Mouse (Mus musculus) liver, embryonic 14.5 days (tissue): ENCODE results near the gene Mthfsd. TPM values are rescaled to one million over a fixed set of nuclear protein-coding genes. Genes with fewer than 3 reads are reported as not detected.

Source experiments
- ATAC-seq: fragments of 200-750 bp; cut with Nextera tagmentation; 2 replicates; pipeline ENCODE4 v1.8.0; 2017; ENCODE audit warnings: moderate number of reproducible peaks, mild to moderate bottlenecking, moderate library complexity; ENCODE audit not compliant: insufficient read depth
- DNase-seq, 3 experiments: peaks; one replicate each; pipeline ENCODE4 v3.0.0-alpha.2; 2012 to 2013; ENCODE audit warnings: low read depth in 3 of 3, low spot score in 3 of 3
- H3K27ac ChIP-seq: fragments of 300-500 bp; sonication (generic); 2 replicates; pipeline ENCODE4 v1.5.1; 2014; ENCODE audit warnings: moderate library complexity, mild to moderate bottlenecking, control low read depth, inconsistent platforms
- H3K27me3 ChIP-seq: fragments of 300-500 bp; sonication (generic); 2 replicates; pipeline ENCODE4 v1.6.1; 2014; ENCODE audit warnings: mild to moderate bottlenecking, low read length, moderate library complexity; ENCODE audit not compliant: control insufficient read depth, insufficient read depth
- H3K36me3 ChIP-seq: fragments of 300-500 bp; sonication (generic); replicated peaks from 2 replicates; pipeline ENCODE4 v1.6.1; 2014; ENCODE audit warnings: low read depth; ENCODE audit not compliant: control insufficient read depth, insufficient read depth
- H3K4me1 ChIP-seq, 2 experiments: fragments of 200-500 bp in 1 of 2; fragments of 300-500 bp in 1 of 2; sonication (generic) in 1 of 2; replicated peaks; 2 replicates each; pipeline ENCODE4 v1.6.1; 2012 to 2014; ENCODE audit warnings: antibody characterized with exemption in 1 of 2, inconsistent platforms in 1 of 2, low read length in 1 of 2; ENCODE audit not compliant: control insufficient read depth in 2 of 2, insufficient read depth in 2 of 2
- H3K4me2 ChIP-seq: fragments of 300-500 bp; sonication (generic); 2 replicates; pipeline ENCODE4 v1.6.1; 2014; ENCODE audit warnings: low read depth, mild to moderate bottlenecking, control low read depth, moderate library complexity
- H3K4me3 ChIP-seq, 2 experiments: fragments of 200-500 bp in 1 of 2; fragments of 300-500 bp in 1 of 2; sonication (generic) in 1 of 2; 2 replicates each; pipeline ENCODE4 v1.5.1; 2012 to 2014; ENCODE audit warnings: low read depth in 2 of 2, low read length in 2 of 2, mild to moderate bottlenecking in 2 of 2, control low read depth in 1 of 2, inconsistent platforms in 1 of 2, moderate library complexity in 1 of 2; ENCODE audit not compliant: insufficient read depth in 1 of 2
- H3K9ac ChIP-seq: fragments of 300-500 bp; sonication (generic); replicated peaks from 2 replicates; pipeline ENCODE4 v1.6.1; 2014; ENCODE audit warnings: mild to moderate bottlenecking, control low read depth, moderate library complexity
- H3K9me3 ChIP-seq: fragments of 300-500 bp; sonication (generic); 2 replicates; pipeline ENCODE4 v1.6.1; 2016; ENCODE audit warnings: low read length, mixed read lengths; ENCODE audit not compliant: control insufficient read depth
- CTCF ChIP-seq: IDR thresholded peaks from 2 replicates; pipeline ENCODE4 v1.5.1; 2016; ENCODE audit warnings: antibody characterized with exemption, low read depth, control low read depth
- EP300 ChIP-seq: IDR thresholded peaks from 2 replicates; pipeline ENCODE4 v1.6.1; 2016; ENCODE audit warnings: antibody characterized with exemption, low read depth
- WGBS: fragments of 180-500 bp; shearing (Covaris S2); extraction: QIAGEN DNeasy Blood & Tissue Kit; methylation state at CpG from one replicate; pipeline ENCODE4 v1.1.7; 2014; ENCODE audit not compliant: insufficient replicate concordance; 5-methylcytosine and 5-hydroxymethylcytosine counted together
- polyA plus RNA-seq, 2 experiments: library from polyadenylated mRNA; depleted of rRNA in 1 of 2; stranded (reverse) in 1 of 2; unstranded in 1 of 2; fragments of >200 nt; fragmentation: Nextera tagmentation in 1 of 2; extraction: Ambion mirVana in 1 of 2; gene quantifications; 2 replicates each; pipeline versions ENCODE4 v1.2.1 to v1.2.3; 2012 to 2014

Gene Mthfsd
- polyA plus RNA-seq, 2 experiments: 20.3 to 21.5 TPM

DNA sequence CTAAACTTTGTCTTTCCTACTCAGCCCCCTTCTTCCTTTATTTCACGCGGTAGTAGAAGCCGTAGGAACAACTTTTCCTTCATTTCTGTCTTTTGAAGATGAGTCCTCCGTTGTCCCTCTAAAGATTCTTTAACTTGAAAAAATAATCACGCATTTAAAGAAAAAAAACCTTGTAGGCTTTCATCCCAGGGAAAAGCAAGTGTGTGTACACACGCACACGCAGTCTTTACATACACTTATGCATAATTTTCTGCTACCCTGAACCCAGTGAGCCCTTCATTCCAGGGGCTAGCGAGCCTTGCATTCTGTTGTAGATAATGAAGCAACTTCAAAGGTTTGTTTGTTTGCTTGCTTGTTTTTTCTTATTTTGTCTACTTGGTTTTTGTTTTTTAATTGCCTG is 19.9 kb downstream of the Mthfsd start:
- 21% methylated on average over 8 of the region's 8 CpGs for WGBS
- H3K36me3 ChIP-seq: no peaks in the 10 kb centered on the region
- ATAC-seq (no peak), DNase-seq (no peak)
- H3K4me1 ChIP-seq: no peaks in the 10 kb centered on the region
- no peak overlapping the region for H3K27ac ChIP-seq
- no peaks in the 10 kb centered on the region for H3K9me3 ChIP-seq
- no peak overlapping the region for H3K4me3 ChIP-seq
- H3K27me3 ChIP-seq: peaks cover 92% of the 10 kb centered on the region
- TF ChIP-seq EP300: no peak
- no peak for TF ChIP-seq CTCF
- no peak overlapping the region for H3K9ac ChIP-seq
- no peak overlapping the region for H3K4me2 ChIP-seq

DNA sequence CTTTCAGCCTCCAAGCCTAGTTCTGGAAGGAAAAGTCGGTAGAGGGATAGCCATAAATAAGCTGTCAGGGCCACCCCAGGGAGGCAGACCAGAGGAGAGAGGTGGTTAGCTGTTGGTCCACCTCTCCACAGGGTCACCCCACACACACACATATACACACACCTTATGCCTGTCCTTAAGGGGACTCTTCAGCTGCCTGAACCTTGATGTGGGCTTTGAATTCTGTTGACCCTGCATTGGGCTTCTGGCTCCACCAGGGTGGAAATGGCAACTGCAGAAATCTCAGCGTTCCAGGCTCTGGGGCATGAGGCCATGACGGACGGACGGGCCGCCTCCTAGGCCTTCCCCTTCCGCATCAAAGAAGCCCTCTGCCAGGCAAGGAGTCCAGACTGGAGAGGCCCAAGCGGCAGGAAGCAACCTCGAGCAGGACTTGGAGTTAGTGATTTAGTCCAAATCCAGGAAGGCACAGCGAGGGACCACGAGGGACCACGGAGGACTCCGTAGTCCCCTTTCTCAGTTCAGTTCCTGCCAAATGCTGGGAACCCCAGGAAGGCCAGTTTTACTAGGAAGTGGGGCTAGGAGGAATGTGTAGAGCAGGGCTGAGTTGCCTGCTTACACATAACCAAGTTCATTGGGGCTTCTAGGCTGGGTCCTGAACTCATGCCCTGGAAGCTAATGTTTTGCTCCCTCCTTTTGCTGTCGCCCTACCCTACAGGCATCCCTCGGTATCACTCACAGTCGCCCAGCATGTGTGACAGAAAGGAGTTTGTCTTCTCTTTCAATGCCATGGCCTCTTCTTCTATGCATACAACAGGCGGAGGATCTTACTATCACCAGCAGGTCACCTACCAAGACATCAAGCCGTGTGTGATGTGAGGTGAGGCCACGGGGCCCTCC is 21.9 kb downstream of the Mthfsd start:
- Histone ChIP-seq H3K4me1 (no peaks in the 10 kb centered on the region), H3K27ac (no peak overlapping the region), H3K9me3 (no peaks in the 10 kb centered on the region), H3K27me3 (peaks cover 99% of the 10 kb centered on the region), H3K9ac (no peak overlapping the region), H3K4me2 (no peak overlapping the region), H3K36me3 (no peaks in the 10 kb centered on the region), H3K4me3 (peak overlapping the region; percentile 10 to 31; a peak in 3 of 4 replicates)
- 20% methylated on average over 19 of the region's 19 CpGs for WGBS
- no peak for ATAC-seq
- DNase-seq: no peak
- no peak for TF ChIP-seq CTCF
- no peak for TF ChIP-seq EP300

DNA sequence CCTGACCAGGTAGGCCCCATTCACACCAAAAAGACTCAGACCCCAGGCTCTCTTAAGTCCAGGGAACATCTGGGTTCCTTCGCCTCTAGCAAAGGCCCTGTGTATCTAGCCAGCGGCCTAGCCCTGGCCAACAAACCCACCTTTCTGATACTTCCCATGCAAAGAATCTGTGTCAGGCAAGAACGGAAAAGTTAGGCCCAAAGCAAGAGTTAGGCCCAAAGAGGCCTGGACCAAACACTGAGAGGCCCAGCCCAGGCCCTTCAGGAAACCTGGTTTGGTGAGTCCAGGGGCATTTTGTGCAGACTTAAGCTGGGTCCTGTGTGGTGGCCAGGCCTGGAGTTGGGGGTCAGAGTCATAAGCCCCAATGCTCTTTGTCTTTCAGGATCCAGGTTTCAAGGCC is 22.6 kb downstream of the Mthfsd start:
- Histone ChIP-seq H3K36me3 (no peaks in the 10 kb centered on the region), H3K27ac (no peak overlapping the region), H3K4me3 (peak overlapping the region; percentile 31 to 34; a peak in 3 of 4 replicates), H3K27me3 (peaks cover 100% of the 10 kb centered on the region), H3K4me2 (no peak overlapping the region), H3K9me3 (no peaks in the 10 kb centered on the region), H3K9ac (no peak overlapping the region), H3K4me1 (no peaks in the 10 kb centered on the region)
- TF ChIP-seq CTCF: no peak
- no peak for TF ChIP-seq EP300
- DNase-seq: no peak
- WGBS: 51% methylated on average over 3 of the region's 3 CpGs
- no peak for ATAC-seq

DNA sequence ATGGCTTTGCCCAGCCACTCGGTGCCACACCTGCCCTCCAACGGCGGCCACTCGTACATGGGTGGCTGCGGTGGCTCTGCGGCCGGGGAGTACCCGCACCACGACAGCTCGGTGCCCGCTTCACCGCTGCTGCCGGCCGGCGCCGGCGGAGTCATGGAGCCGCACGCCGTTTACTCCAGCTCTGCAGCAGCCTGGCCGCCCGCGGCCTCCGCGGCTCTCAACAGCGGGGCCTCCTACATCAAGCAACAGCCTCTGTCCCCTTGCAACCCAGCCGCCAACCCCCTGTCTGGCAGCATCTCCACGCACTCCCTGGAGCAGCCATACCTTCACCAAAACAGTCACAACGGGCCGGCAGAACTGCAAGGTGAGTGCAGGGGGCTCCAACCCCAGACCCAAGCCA is 23.2 kb downstream of the Mthfsd start:
- H3K4me2 ChIP-seq: no peak overlapping the region
- H3K9ac ChIP-seq: no peak overlapping the region
- H3K36me3 ChIP-seq: no peaks in the 10 kb centered on the region
- TF ChIP-seq CTCF: no peak
- no peak for TF ChIP-seq EP300
- no peak for ATAC-seq
- no peak for DNase-seq
- H3K27ac ChIP-seq: no peak overlapping the region
- H3K9me3 ChIP-seq: no peaks in the 10 kb centered on the region
- peak overlapping the region; percentile 31 to 34 for H3K4me3 ChIP-seq
- H3K27me3 ChIP-seq: peaks cover 100% of the 10 kb centered on the region
- 5% methylated on average over 30 of the region's 30 CpGs for WGBS
- no peaks in the 10 kb centered on the region for H3K4me1 ChIP-seq

DNA sequence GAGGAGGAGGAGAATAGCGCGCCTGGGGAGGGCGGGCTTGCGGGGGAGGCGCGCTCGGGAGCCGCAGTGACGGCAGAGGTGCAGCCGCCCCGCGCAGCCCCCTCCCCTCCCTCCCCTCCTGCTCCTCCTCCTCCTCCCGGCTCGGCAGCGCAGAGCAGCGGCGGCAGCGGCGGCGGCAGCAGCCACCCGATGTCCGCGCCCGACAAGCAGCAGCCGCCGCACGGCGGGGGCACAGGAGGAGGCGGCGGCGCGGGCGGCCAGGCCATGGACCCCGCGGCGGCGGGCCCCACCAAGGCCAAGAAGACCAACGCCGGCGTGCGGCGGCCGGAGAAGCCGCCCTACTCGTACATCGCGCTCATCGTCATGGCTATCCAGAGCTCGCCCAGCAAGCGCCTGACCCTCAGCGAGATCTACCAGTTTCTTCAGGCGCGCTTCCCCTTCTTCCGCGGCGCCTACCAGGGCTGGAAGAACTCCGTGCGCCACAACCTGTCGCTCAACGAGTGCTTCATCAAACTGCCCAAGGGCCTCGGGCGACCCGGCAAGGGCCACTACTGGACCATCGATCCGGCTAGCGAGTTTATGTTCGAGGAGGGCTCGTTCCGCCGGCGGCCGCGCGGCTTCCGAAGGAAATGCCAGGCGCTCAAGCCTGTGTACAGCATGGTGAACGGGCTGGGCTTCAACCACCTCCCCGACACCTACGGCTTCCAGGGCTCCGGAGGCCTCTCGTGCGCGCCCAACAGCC is 23.8 kb downstream of the Mthfsd start, which contains the start of gene Foxf1:
Gene Foxf1 (plus strand): TSS at position 177 of the 742 bp plus-strand sequence.
- Histone ChIP-seq H3K9me3 (no peaks in the 10 kb centered on the region), H3K9ac (no peak within 1 kb of the TSS), H3K27me3 (peaks cover 100% of the 10 kb centered on the region), H3K4me3 (peak within 1 kb of the TSS; percentile 33 to 34), H3K4me1 (no peaks in the 10 kb centered on the region), H3K36me3 (no peaks in the 10 kb centered on the region), H3K4me2 (peak within 1 kb of the TSS; percentile 51), H3K27ac (no peak within 1 kb of the TSS)
- WGBS: 1% methylated on average over 61 of the region's 83 CpGs
- DNase-seq (no peak), ATAC-seq (no peak)
- TF ChIP-seq EP300: no peak
- no peak for TF ChIP-seq CTCF
